Mouse (Mus musculus): ENCODE measurements at regions not wholly inside any gene's neighbourhood (a gene's known extent, or its start where the extent isn't known, plus 50 kb on each side); places are given as distances from the start of the nearest gene placed in this dataset.
A peak's percentile ranks its signal among the peaks of the same experiment; 100 is the strongest.

DNA sequence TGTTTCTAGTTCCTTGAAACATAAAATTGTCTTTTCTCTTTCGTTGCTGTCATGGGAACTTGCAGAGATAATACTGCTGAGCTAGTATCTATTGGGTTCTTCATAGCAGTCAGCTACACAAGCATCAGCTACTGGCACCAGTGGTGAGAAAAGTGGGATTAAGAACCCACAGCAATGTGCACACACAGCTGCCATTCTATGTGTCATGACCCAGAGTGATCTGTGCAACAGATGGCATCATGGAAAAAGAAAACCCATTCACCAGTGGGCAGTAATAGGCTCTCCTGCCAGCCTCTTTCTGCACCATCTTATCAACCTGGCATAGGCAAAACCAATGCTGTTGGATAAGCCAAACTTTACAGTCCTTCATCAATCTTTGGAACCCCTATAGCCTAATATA lies 428.1 kb downstream of the Trib2 start:
- DNase-seq: no peak

DNA sequence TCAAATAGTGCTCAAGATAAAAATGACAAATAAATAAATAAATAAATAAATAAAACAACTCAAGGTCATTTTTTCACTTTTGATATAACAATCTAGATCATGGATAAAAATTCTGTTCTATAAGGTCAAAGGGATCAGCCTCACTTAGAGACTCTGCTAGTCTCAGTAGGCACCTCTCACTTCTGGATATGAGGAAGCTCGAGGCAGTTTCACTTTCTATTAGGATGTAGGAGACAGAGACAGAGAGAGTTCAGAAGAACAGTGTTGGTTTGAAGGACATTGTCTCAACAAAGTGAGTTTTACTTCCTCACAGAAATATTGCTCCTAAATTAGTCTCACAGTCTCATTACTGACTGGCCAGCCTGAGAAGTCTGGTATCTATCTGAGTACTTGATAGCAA lies 458.9 kb downstream of the Trib2 start:
- no peak for DNase-seq

DNA sequence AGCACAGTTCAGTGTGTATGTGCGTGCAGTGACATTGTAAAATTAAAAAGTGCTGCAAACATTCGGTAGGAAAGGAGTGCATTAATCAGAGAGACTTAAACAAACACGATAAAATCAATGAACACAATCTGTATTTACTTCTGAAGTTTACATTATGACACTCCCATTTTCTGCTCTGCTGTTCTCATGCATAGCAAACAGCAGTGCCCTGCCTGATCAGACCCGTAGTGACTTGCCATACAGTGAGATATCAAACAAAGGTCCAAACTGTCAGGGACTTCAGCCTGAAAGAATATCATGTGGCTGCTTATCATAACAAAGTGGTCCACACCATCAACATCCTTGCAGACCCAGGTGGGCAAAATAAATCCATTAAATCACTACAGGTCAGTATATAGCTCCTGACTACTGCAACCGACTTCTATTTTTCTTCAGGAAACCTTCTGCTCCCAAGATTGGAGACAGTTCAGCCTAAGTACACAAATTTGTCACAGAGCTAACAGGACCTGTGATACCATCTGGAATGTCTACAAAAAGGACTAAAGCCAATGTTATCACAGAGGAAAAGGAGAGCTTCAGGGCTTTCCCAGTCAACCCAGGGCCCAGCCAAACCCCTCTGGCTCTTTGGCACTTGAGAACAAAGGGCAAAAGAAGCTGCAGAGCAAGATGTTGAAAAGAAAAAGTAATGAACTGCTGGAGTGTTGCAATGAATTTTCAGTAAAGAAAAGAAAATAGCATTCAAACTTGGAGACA lies 495.8 kb downstream of the Trib2 start:
- DNase-seq: no peak

DNA sequence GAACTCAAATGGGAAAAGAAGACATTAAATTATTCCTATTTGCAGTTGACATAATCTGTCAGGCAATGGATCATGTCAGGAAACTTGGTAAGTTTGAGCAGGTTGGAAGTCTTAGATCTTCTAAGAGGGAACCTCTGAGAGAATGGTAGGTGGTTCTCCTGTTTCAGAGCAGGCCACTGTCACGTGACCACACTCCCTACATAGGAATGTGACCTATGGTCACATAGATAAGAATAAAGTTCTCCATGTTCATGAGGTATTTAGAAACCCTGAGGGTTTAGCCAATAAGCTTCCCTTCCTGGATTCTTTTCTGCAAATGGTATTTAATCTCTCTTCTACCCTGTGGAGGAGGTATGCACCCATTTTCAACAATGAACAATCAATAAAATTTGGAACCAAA lies 497.1 kb downstream of the Trib2 start:
- DNase-seq: no peak

DNA sequence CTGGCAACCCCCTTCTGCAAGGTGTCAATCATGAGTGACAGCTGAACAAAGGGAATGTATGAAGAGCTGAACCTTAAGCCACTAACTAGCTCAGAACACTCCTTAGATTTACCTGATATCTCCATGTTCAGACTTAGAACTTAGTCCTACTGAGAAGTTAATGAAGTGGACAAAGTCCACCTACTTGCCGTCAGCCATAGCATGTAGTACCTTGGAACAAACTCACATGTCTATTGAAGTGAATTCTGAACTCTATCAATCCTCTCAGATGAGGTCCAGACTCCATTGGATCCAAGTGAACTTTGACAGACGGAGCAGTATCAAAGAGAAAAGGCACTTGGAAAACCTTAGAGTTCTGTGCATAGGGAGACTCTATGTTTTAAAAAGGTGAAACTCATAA lies 521.8 kb downstream of the Trib2 start:
- no peak for DNase-seq

DNA sequence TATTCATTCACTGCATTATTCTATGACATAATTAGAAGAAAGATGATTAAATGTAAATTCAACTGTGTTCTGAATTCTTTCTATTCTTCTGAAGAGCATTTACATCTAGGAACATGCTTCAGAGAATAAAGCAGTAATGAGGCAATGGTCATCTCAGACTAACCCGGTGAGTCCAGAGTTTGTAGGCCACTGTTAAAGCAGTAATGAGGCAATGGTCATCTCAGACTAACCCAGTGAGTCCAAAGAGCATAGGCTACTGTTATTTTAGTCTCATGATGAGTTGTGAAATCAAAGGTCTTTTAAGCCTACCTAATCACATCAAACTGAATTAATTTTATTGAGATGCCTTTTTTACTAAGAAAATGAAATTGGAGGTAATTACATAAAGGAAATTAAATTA lies 554.6 kb downstream of the Trib2 start:
- DNase-seq: no peak

DNA sequence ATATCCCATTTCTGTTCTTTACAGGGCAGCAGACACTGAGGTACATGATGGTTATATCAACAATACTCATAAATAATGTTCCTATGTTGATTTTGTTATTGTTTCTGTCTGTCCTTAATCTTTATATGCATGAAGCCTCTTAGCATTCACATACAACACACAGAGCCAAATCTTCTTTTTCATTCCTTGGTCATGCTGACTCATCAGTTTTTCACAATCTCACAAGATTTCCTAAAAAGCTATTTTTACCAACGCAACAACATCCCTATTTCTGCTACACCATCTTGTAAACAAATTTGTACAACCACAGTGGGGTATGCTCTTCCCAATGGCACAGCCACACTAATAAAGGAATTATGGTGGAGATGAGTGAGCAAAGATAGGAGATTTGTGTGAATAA lies 555.1 kb downstream of the Trib2 start:
- DNase-seq: no peak

DNA sequence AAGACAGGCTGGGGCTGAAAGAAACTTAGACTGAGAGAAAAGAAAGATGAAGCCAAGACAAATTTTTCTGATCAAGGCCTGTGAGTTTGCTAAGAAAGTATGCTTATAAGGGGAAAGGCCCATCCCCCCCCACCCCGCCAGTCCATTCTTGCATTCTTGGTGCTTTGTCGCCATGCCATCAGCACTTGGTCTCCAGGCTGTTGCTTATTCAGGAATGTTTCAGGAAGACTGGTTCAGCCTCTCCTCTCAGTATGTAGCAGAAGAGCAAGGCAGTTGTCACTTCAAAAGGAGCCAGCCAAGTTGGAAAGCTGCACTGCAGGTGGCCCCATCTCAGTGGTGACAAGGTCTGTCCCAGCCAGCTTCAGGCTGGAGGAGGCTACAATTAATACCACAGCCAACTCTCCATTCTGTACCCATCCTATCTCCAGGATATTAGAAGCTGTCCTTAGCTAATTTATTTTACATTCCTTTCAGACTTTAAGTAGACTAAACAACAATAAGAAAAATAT lies 555.8 kb downstream of the Trib2 start:
- DNase-seq: no peak

DNA sequence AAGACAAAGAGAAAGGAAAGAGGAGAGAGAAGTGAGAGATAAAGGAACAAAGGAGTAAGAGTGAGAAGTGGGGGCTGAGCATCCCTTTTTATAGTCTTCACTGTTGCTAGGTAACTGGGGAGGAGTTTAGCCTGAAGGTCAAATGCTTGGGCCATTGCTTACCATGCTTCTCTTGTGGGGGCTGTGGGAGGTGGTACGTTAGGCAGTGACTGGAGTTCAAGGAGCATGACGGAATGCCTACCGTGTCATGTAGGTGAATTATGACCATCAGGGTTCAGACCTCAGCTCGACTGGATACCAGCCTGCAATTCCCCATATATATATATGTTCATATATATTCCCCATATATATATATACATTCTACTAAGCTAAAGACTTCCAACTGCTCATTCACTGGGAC lies 571.8 kb downstream of the Trib2 start:
- no peak for DNase-seq

DNA sequence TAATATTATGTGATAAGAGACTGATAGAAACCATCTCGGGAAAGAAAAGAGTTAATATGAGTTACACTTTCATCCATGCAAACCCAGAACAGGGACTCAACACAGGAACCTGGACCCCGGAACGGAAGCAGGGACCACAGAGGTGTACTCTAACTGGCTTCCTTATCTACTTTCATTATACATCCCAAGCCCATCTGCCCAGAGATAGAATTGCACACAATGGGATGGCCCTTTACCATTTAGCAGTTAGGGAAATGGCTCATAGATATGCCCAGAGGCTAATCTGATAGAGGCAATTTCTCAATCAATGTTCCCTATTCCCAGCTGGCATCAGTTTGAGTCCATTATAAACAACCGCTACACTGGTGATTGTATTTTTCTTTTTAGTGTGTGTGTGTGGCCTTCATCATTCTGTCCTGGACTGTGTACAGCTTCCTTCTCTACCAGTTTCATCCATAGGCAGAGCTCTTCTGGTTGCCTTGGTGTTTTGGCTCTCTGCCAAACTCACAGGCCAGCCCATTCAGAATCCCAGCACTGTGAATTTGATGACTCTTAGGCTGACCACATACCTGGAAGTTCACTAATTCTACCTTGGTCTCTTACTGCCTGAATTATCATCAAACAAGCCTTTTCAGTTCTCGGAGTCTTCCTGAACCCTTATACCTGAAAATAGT lies 594.1 kb downstream of the Trib2 start:
- no peak for DNase-seq

DNA sequence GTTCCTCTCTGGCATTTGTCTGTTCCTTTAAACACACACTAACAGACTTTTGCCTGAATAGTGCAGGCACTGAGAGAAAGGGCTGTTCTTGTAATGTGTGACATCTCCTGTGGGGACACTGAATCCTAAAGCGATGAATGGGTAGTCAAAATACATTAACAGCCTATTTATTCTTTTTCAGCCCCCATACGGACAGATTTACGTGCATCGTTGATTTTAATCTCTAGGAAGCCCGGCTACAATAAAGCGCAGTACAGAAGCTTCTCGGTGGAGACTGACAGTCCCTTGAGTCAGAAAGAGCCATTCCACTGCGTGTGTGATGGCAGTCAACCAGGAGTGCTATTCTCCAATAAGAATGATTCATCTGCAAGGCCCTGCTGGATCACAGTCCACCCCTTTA lies 598.2 kb downstream of the Trib2 start:
- no peak for DNase-seq

DNA sequence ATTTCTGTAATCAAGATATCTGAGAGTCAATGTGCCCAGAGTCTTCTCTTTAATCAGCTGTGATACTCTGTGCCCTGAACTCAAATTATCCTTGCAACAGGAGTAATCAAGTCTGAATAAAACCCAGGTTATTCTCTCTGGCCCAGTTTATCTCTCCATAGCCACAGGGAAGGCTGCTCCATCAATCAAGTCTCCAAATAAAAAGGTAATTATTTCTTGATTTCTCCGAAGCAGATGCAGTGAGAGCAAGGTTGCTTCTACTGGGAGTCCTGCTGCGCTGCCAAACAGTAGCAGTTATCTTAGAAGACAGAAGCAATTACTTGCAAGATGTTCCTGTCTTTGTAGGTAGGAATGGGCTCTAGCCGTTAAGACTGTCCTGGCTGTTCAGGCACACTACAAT lies 600.5 kb downstream of the Trib2 start:
- DNase-seq: no peak

DNA sequence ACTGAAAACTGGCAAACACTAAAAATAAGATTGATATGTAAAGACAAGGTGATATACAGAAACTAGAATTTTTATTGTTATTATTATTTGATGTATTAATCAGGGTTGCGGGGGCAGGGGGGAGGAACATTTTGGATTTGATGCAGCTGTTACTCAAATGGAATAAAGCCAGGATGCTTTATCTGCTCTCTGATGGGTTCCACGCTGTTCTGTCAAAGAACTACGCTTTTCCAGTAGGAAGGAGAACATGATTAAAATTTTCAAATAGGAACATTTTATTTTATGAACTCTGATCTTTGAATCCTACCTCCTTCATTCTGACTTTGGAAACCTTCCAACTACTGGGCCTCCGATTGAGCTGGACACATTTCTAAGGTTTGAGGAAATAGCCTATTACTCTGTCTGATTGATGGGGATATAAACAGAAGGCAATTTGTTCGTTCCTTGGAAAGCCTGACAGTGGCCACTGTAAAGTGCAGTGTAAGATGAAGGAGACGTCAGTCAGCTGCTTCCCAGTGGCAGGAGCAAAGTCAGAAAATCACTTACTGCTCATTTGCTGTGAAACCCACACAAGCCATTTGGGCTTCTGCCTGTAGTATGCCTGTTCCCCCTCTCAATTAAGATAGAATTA lies 642.2 kb downstream of the Trib2 start:
- peak; percentile 51 for DNase-seq

DNA sequence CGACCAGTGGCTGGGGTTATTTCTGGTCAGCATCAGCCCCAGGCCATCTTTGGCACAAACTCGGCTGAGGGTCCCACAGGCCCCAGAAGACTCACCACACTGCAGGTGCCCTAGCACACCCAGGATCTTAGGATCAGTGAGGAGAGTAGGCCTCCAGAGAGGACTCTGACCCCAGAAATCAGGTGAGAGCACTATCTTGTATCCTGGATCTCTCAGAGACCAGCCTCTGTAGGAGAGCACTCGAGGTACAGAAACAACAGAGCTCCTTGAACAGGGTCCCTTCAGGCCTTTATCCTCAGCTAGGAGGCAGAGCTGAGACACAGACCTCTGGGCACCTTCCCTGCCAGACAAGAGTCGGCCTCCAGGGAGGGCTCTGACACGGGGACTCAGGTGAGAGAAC lies 654.1 kb downstream of the Trib2 start:
- no peak for DNase-seq

DNA sequence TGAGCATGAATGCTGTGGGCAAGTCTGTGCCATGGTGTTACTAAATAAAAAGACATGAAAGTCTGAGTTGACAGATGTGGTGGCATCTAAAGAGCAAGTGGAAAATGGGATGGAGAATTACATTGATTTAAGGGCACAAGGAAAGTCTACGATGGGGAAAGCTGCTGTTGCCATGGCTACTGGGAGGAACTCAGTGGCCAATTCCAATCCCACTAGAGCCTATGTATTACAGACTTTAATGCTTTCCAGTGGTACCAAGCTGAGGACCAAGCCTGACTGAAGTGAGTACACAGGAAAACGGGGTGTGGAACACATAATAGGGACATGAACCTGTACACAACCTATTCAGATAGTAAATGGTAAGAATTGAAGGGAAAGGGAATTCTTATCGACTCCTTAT lies 654.9 kb downstream of the Trib2 start:
- DNase-seq: no peak

DNA sequence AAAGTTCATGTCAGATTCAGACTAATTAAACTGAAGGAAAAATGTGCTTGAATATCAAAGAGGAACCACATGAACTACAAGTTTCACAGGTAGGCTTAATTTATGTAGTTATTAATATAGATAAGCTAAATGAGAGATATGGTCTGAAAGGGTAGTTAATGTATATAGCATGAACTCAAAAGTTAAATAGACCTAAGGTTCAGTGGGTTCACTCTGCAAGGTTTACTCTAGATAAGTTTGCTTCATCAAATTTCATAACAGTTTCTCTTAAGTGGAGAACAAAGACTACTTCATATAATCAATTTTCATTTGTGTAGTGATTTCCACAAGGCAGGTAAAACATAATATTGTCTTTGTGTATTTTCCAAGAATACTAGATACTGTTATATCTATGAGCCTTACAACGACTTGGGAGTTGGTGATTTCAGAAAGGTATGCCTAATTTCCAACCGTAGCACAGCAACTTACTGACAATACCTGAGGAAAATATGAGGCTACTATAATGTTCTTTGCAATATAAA lies 656.2 kb downstream of the Trib2 start:
- no peak for DNase-seq

DNA sequence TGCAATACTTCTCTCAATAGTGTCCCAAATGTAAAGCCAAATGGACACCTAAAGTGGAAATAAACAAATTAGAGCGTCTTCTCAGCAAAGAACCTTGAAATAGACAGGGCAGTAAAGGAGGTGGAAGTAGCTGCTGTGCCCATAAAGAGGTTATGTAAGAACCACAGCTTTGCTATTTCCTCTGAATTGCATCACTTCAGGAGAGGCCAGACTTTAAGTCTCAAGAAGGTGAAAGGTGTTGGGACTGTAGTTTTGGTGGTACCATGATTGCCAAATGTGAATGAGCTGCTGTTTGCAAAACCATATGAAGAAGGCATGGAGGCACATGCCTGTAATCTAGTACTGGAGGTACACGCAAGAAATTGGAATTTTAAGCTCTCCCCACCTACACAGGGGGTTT lies 670.3 kb downstream of the Trib2 start:
- no peak for DNase-seq

DNA sequence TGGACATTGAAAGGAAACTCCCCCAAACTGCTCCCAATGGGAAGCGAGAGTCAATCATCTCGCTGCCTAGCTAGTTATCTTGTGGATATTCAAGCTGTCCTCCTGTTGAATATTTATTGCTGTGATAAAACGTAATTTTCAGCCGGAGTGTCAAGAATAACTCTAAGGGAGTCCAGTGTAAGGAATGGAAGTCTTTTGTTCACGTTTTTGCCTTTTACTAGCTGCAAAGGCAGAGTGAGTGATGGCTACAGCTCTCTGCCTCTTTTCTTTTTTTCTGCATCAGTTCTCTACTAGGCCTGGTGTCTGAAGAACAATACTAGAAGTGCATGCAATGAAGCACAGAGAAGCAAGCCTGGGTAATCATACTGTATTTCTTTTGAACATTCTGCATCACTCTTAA lies 679.7 kb downstream of the Trib2 start:
- DNase-seq: peak; percentile 14

DNA sequence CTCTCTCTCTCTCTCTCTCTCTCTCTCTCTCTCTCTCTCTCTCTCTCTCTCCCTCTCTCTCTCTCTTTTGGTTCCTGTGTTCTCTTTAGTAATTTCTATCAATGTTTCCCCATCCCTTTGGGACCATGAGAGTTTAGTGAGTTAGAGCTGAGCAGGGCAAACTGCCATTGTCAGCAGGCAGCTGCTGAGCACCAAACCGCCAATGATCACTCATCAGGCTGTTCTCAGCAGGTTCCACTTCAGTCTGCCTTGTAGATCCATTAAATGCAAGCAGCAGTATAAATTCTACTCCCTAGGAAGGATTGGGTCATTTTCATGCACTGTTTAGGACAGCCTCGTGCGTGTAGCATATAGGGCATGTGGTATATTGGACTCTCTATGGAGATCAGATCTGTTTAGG lies 692.5 kb downstream of the Trib2 start:
- DNase-seq: no peak

DNA sequence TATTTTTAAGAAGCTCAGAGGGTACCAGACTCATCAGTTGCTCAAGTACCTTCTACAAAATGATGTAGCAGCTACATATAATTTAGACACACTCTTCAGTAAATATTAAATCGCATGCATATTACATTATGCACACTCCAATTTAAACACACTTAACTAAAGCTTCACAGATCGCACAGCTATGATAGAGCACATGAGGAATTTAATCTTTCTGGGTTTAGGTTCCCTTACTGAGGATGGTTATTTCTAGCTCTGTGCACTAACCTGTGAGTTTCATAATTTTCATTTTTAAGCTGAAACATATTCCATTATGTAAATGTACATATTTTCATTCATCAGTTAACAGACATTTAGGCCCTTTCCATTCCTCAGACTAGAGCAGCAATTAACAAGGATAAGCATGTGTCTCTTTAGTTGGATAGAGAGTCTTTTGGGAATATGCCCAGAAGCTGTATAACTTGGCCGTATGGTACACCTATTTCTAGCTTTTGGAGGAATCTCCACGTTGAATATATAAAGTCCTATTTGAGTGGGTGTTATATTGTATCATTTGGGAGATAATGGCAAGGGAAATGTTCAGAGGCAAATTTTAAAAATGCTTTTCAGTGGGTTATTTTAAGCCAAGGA lies 694.0 kb downstream of the Trib2 start:
- DNase-seq: no peak

DNA sequence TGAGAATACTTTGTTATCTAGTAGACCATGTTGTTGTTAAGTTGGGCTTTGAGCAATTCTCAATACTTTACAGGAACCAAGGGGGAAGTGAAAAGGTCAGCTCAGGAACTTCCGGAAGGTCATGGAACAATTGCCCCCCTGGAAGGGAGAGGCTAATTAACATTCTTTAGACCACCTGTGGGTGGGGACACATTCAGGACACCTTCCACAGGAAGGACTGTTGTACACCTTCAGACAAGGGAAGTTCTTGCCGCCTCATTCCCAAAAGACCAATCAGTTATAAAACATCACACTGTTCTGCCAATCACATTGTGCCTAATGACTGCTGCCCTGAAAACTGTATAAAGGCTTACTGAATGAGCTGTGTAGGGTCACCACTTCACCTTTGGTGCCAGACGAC lies 701.2 kb downstream of the Trib2 start:
- DNase-seq: no peak

DNA sequence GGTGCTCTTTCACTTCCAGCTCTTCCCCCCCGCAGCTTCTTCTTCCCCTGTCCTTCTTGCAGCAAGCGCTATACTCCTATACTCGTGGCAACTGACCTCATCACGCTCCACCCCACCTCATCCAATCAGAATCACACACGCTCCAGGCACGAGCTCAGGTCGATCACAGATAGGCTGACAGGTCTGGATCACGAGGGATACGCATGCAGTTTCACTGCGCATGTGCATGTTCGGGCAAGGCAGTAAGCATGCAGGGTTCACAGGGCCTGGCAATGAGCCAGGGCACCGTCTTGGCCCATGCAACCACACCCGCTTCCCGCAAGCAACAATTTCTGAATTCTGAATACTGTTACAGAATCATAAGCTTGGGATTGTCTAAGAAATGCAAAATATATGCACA lies 701.9 kb downstream of the Trib2 start:
- no peak for DNase-seq

DNA sequence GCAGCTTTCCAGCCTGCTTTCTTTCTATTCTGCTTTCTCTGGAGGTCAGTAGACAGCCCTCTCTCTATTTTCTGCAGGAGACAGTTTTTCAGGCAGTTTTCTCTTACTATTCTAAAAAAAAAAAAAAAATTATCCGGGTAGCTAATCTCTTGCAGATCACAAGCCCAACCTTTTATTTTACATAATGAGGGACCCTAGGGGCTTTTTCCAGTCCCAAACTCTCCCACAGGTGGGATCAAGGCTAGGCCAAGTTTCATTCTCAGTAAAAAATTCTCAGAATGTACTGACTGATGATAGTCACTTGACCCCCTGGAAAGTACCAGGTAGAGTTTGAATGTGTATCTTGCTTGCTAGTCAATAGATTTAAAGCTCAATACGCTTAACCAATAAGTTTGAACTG lies 705.7 kb downstream of the Trib2 start:
- no peak for DNase-seq

DNA sequence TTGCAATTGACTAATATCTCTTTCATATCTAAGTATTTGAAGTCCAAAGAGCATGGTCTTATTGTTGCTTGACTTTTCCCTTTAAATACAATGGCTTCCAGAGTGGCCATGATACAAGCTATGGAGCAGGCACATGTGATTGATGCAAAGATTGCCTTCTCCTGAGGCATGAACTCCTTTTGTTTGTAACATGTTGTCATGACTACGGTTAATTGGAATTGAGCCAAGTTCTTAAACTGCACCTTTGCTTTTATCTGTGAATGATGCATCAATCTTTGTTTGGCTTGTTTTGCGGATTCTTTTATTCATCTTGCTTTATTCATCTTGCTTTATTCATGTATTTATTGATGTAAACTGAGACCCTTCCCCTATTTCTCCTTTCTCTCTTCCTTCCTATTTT lies 711.8 kb downstream of the Trib2 start:
- DNase-seq: no peak

Data from kidney, postnatal 14 days (tissue).